In the genomic region with DNA sequence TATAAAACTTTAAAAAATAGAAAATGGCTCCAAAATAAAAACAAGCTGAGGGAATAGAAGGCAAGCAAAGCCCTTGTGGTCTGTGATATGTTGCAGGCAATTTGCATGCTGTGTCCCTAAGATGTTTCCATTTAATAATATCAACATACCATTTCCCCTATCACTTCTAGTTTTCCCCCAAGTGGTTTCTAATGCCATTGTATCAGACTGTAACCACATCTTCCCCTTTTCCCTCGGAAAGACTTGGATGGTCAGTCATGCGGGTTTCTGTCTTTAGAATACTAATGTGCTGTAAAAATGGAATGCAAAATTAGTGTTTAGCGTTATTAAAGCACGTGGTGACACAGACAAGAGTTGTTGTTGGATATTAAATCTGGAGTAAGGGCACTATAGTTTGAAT, we compare ENCODE assay signal across 32 mouse cellular contexts. TPM values are rescaled to one million over a fixed set of nuclear protein-coding genes. Genes with fewer than 3 reads are reported as not detected.
A peak's percentile ranks its signal among the peaks of the same experiment; 100 is the strongest.
DNase-seq lines count a peak whose midpoint lies in the region; ATAC-seq and TF ChIP-seq lines count a peak whose summit lies in the region.
"Had no signal": no experiment of that assay in that cellular context is flagged by ENCODE, and none has a peak within 500 bp of the region (broad histone marks: within the 10 kb centered on the region; RNA-seq: fewer than 3 reads in every experiment).

No protein-coding gene starts in this region.

- 77% methylated on average over 4 of the region's 4 CpGs for WGBS in heart, embryonic 11.5 days (ENCODE audit: insufficient replicate concordance)
- 89% methylated on average over 4 of the region's 4 CpGs for WGBS in midbrain, embryonic 13.5 days

- no peak for TF ChIP-seq EP300 in MEL (IDR thresholded peaks at IDR 0.05; ENCODE audit: low read depth in 1 of 2, low read length in 2 of 2)

- no peak for TF ChIP-seq RAD21 in MEL (IDR thresholded peaks at IDR 0.05; ENCODE audit: low read depth, low read length)

- H3K79me2 ChIP-seq in MEL (ENCODE audit: control insufficient read depth, insufficient read depth, low read length, poor library complexity) = no peaks in the 10 kb centered on the region

- no peak overlapping the region for H3K4me2 ChIP-seq in heart, embryonic 11.5 days
- H3K4me2 ChIP-seq in midbrain, embryonic 13.5 days (replicated peaks) = no peak overlapping the region
- H3K4me2 ChIP-seq: embryonic facial prominence, embryonic 12.5 days; forebrain, embryonic 15.5 days; heart, embryonic 15.5 days; hindbrain, embryonic 13.5 days; limb, embryonic 12.5 days; liver, embryonic 15.5 days; lung, embryonic 14.5 days; neural tube, embryonic 13.5 days had no signal

- no peak overlapping the region for H3K9ac ChIP-seq in MEL (ENCODE audit: control insufficient read depth, low read depth, low read length, poor library complexity, severe bottlenecking)
- H3K9ac ChIP-seq in heart, embryonic 11.5 days (ENCODE audit: low read depth, low read length) = no peak overlapping the region
- no peak overlapping the region for H3K9ac ChIP-seq in midbrain, embryonic 13.5 days (replicated peaks)
- H3K9ac ChIP-seq: embryonic facial prominence, embryonic 12.5 days; forebrain, embryonic 15.5 days; heart, embryonic 15.5 days; hindbrain, embryonic 13.5 days; limb, embryonic 12.5 days; liver, embryonic 15.5 days; lung, embryonic 14.5 days; neural tube, embryonic 13.5 days had no signal

- TF ChIP-seq CTCF in MEL (IDR thresholded peaks at IDR 0.05 in 2 of 3, conservative IDR thresholded peaks at IDR 0.05 in 1 of 3; ENCODE audit: control insufficient read depth in 1 of 3, insufficient read depth in 1 of 3, low read depth in 2 of 3, low read length in 3 of 3, poor library complexity in 1 of 3, severe bottlenecking in 1 of 3) = no peak

- H3K36me3 ChIP-seq in MEL (ENCODE audit: control insufficient read depth in 1 of 2, insufficient read depth in 2 of 2, low read length in 2 of 2) = no peaks in the 10 kb centered on the region
- H3K36me3 ChIP-seq in heart, embryonic 11.5 days (ENCODE audit: control insufficient read depth, insufficient read depth, low read length) = no peaks in the 10 kb centered on the region
- H3K36me3 ChIP-seq in midbrain, embryonic 13.5 days = no peaks in the 10 kb centered on the region
- H3K36me3 ChIP-seq: embryonic facial prominence, embryonic 12.5 days; forebrain, embryonic 10.5 days; forebrain, embryonic 15.5 days; heart, embryonic 15.5 days; hindbrain, embryonic 13.5 days; limb, embryonic 12.5 days; liver, embryonic 15.5 days; midbrain, embryonic 10.5 days; neural tube, embryonic 13.5 days had no signal

- peak; percentile 60 to 67 for DNase-seq in spleen, postnatal 36 days (ENCODE audit: low spot score in 2 of 2)
- no peak for DNase-seq in spleen, postnatal 4 days (ENCODE audit: low spot score in 2 of 2)
- peak; percentile 14 for DNase-seq in MEL (ENCODE audit: low read depth, low spot score)
- DNase-seq: adrenal gland, adult 2 months; adrenal gland, postnatal 36 days; cerebellum, adult 8-10 months; cerebellum, postnatal 36 days; embryo, embryonic 11 days; gastrocnemius, postnatal 25 days; heart, adult 2 months; kidney, adult 9 months; kidney, postnatal 14 days; lung, embryonic 14.5 days; right cerebral cortex, postnatal 14 days; thymus, postnatal 4 days had no signal

- H3K4me1 ChIP-seq in MEL (ENCODE audit: control insufficient read depth in 1 of 2, insufficient read depth in 2 of 2, low read length in 2 of 2) = no peaks in the 10 kb centered on the region
- H3K4me1 ChIP-seq in heart, embryonic 11.5 days (ENCODE audit: control insufficient read depth, insufficient read depth, low read length) = no peaks in the 10 kb centered on the region
- H3K4me1 ChIP-seq in midbrain, embryonic 13.5 days (replicated peaks) = no peaks in the 10 kb centered on the region
- H3K4me1 ChIP-seq: embryonic facial prominence, embryonic 12.5 days; forebrain, embryonic 10.5 days; forebrain, embryonic 15.5 days; heart, embryonic 15.5 days; hindbrain, embryonic 13.5 days; limb, embryonic 12.5 days; liver, embryonic 15.5 days; midbrain, embryonic 10.5 days; neural tube, embryonic 13.5 days had no signal

- H3K27ac ChIP-seq in MEL (ENCODE audit: control insufficient read depth, low read depth, low read length) = no peak overlapping the region
- no peak overlapping the region for H3K27ac ChIP-seq in heart, embryonic 11.5 days (ENCODE audit: low read depth, low read length)
- no peak overlapping the region for H3K27ac ChIP-seq in midbrain, embryonic 13.5 days
- H3K27ac ChIP-seq: embryonic facial prominence, embryonic 12.5 days; forebrain, embryonic 10.5 days; forebrain, embryonic 15.5 days; heart, adult 2 months; heart, embryonic 15.5 days; hindbrain, embryonic 13.5 days; left cerebral cortex, adult 2 months; limb, embryonic 12.5 days; liver, embryonic 15.5 days; macrophage; midbrain, embryonic 10.5 days; neural tube, embryonic 13.5 days had no signal

- H3K27me3 ChIP-seq in MEL (ENCODE audit: control insufficient read depth in 1 of 2, insufficient read depth in 2 of 2, low read length in 2 of 2) = no peaks in the 10 kb centered on the region
- no peaks in the 10 kb centered on the region for H3K27me3 ChIP-seq in heart, embryonic 11.5 days (ENCODE audit: control insufficient read depth, insufficient read depth, low read length)
- H3K27me3 ChIP-seq in midbrain, embryonic 13.5 days = no peaks in the 10 kb centered on the region
- H3K27me3 ChIP-seq: embryonic facial prominence, embryonic 12.5 days; forebrain, embryonic 15.5 days; heart, embryonic 15.5 days; hindbrain, embryonic 13.5 days; limb, embryonic 12.5 days; liver, embryonic 15.5 days; neural tube, embryonic 13.5 days had no signal

- TF ChIP-seq POLR2A in MEL (IDR thresholded peaks at IDR 0.05; ENCODE audit: control insufficient read depth in 1 of 2, insufficient read depth in 1 of 2, low read depth in 1 of 2, low read length in 2 of 2, poor library complexity in 1 of 2) = no peak

- no peak overlapping the region for H3K4me3 ChIP-seq in MEL (ENCODE audit: control insufficient read depth in 1 of 2, insufficient read depth in 1 of 2, low read depth in 2 of 2, low read length in 2 of 2)
- no peak overlapping the region for H3K4me3 ChIP-seq in heart, embryonic 11.5 days (ENCODE audit: low read depth, low read length)
- H3K4me3 ChIP-seq in midbrain, embryonic 13.5 days (replicated peaks) = no peak overlapping the region
- H3K4me3 ChIP-seq: embryonic facial prominence, embryonic 12.5 days; forebrain, embryonic 10.5 days; forebrain, embryonic 15.5 days; heart, adult 2 months; heart, embryonic 15.5 days; hindbrain, embryonic 13.5 days; left cerebral cortex, adult 2 months; limb, embryonic 12.5 days; liver, embryonic 15.5 days; midbrain, embryonic 10.5 days; neural tube, embryonic 13.5 days had no signal

- ATAC-seq in megakaryocyte, adult 5-6 weeks (ENCODE audit: poor library complexity, severe bottlenecking) = peak; percentile 86
- ATAC-seq in inflammation-experienced regulatory T-cells, adult 6 months = no peak
- no peak for ATAC-seq in heart, embryonic 11.5 days (replicated peaks; ENCODE audit: insufficient number of reproducible peaks, low FRiP score, low TSS enrichment)
- ATAC-seq in midbrain, embryonic 13.5 days = no peak
- ATAC-seq: activated CD4-positive, CD25-positive, alpha-beta regulatory T cell, adult 4 months; forebrain, embryonic 15.5 days; intestine, postnatal 0 days had no signal

- no peaks in the 10 kb centered on the region for H3K9me3 ChIP-seq in MEL (replicated peaks; ENCODE audit: insufficient read depth, low read length)
- H3K9me3 ChIP-seq in heart, embryonic 11.5 days (replicated peaks; ENCODE audit: control insufficient read depth, low read length) = peaks cover 3% of the 10 kb centered on the region; the same call in 1 of the 2 replicates
- peaks cover 5% of the 10 kb centered on the region; the same call in 1 of the 2 replicates for H3K9me3 ChIP-seq in midbrain, embryonic 13.5 days
- H3K9me3 ChIP-seq: embryonic facial prominence, embryonic 12.5 days; forebrain, embryonic 10.5 days; forebrain, embryonic 15.5 days; limb, embryonic 12.5 days; liver, embryonic 15.5 days; midbrain, embryonic 10.5 days had no signal

TF ChIP-seq in MEL, 35 proteins besides CTCF, POLR2A, EP300 and RAD21:
- no peak for TF ChIP-seq UBTF (IDR thresholded peaks at IDR 0.05; ENCODE audit: borderline replicate concordance, insufficient read depth, low read depth, low read length)
- TF ChIP-seq ZC3H11A (IDR thresholded peaks at IDR 0.05; ENCODE audit: low read depth, low read length) = no peak
- no peak for TF ChIP-seq TCF12 (IDR thresholded peaks at IDR 0.05; ENCODE audit: low read depth, low read length)

RNA-seq across cellular contexts. Expression of gene Bhlhe40, which starts 35.5 kb away (rescaled TPM):
- 15.8 and 15.9 TPM in 2 replicates for total RNA-seq in MEL (2012; rRNA removed)
- 10 to 100 TPM in 1 of 2 experiments, not detected in 1; 21.6 TPM for polyA plus RNA-seq in MEL (2012; ENCODE audit: insufficient read depth in 1 of 2, insufficient read length in 2 of 2, low read depth in 1 of 2, low replicate concordance in 2 of 2, missing spikeins in 1 of 2)
- 5.7 and 11.9 TPM in 2 replicates for total RNA-seq in megakaryocyte, adult 5-6 weeks (2015)
- 11.6 and 14.3 TPM in 2 replicates for total RNA-seq in megakaryocyte, adult 5-6 weeks (2017)
- 100 to 1,000 TPM in 2 of 3 experiments, 10 to 100 TPM in 1; 98.8 to 258 (median 129) TPM for polyA plus RNA-seq in inflammation-experienced regulatory T-cells, adult 6 months (2017; shearing (Covaris generic))
- 15.2 and 16.2 TPM in 2 replicates for polyA plus RNA-seq in heart, embryonic 11.5 days (2014; fragmentation: Nextera tagmentation; extraction: Ambion mirVana)
- polyA plus RNA-seq in midbrain, embryonic 13.5 days (2015; fragmentation: Nextera tagmentation; extraction: Ambion mirVana) = 3.3 and 3.4 TPM in 2 replicates

Comparison
In these comparisons a context has a peak if more than half of its experiments do, and no peak if none do; other contexts are left out.
1. DNase-seq: peak in spleen, postnatal 36 days (2 of 2) and MEL (single experiment); none in spleen, postnatal 4 days (0 of 2).